Mouse (Mus musculus) small intestine, adult 2 months (tissue): Measurements from ENCODE around the gene Zap70. TPM values are rescaled to one million over a fixed set of nuclear protein-coding genes. Genes with fewer than 3 reads are reported as not detected.

Experiments
- H3K27ac ChIP-seq: fragments of 200-500 bp; 2 replicates; pipeline ENCODE4 v1.5.1; 2012; ENCODE audit warnings: low read depth, low read length, control low read depth, inconsistent platforms; ENCODE audit not compliant: insufficient read depth
- H3K27me3 ChIP-seq: fragments of 200-500 bp; 2 replicates; pipeline ENCODE4 v1.6.1; 2012; ENCODE audit warnings: mild to moderate bottlenecking, moderate library complexity, low read length, inconsistent platforms; ENCODE audit not compliant: control insufficient read depth, insufficient read depth
- H3K36me3 ChIP-seq: fragments of 200-500 bp; 2 replicates; pipeline ENCODE4 v1.6.1; 2012; ENCODE audit warnings: mild to moderate bottlenecking, low read length, control low read depth, inconsistent platforms; ENCODE audit not compliant: control insufficient read depth, insufficient read depth
- H3K4me1 ChIP-seq: fragments of 200-500 bp; 2 replicates; pipeline ENCODE4 v1.6.1; 2012; ENCODE audit warnings: low read length, inconsistent platforms, mixed read lengths; ENCODE audit not compliant: control insufficient read depth, insufficient read depth, insufficient read length
- H3K4me3 ChIP-seq: fragments of 200-500 bp; 2 replicates; pipeline ENCODE4 v1.5.1; 2012; ENCODE audit warnings: low read depth, mild to moderate bottlenecking, control low read depth, inconsistent platforms, low read length, moderate library complexity
- CTCF ChIP-seq: fragments of 200-500 bp; IDR thresholded peaks from 2 replicates; pipeline ENCODE4 v1.5.1; 2012; ENCODE audit warnings: low read depth, mild to moderate bottlenecking, control low read depth, inconsistent platforms, low read length, moderate library complexity, mixed read lengths; ENCODE audit not compliant: insufficient replicate concordance, insufficient read length; ENCODE audit errors: extremely low read depth
- POLR2A ChIP-seq: fragments of 200-500 bp; IDR thresholded peaks from 2 replicates; pipeline ENCODE4 v1.6.1; 2012; ENCODE audit warnings: low read depth, mild to moderate bottlenecking, control low read depth, inconsistent platforms, low read length, moderate library complexity
- WGBS: fragments of 180-500 bp; shearing (Covaris S2); methylation state at CpG from one replicate; pipeline ENCODE4 v1.1.7; 2018; 5-methylcytosine and 5-hydroxymethylcytosine counted together
- polyA plus RNA-seq: library from polyadenylated mRNA; depleted of rRNA; stranded (reverse); fragments of >200 nt; gene quantifications from 2 replicates; pipeline ENCODE4 v1.2.3, GENCODE M21; 2012; rRNA removed

The Zap70 gene
- 7.1 and 13.1 TPM in 2 replicates for polyA plus RNA-seq

DNA sequence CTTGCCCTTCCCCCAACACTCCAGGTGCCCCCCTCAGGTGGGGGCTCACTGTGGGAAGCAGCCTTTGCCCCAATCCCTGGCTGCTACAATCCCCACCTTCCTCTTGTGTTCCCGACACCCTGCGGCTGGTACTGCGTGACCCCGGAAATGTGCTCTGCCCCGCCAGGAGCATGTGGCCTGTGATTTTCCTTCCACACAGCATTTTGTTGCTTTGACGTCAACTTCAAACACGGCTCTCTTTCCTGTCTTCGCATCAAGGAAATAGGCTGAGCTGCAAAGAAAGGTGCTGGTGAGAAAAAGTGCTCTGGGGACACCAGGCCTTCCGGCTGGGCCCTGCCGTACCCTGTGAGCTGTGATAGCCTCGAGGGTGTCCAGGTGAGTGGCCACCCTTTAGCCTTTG is at the start of gene Zap70:
TSS of gene Zap70 (plus strand) at position 231 of the 400 bp plus-strand sequence.
- no peaks in the 10 kb centered on the region; the same call in 1 of the 2 replicates for H3K4me1 ChIP-seq
- peak within 1 kb of the TSS; percentile 49 for H3K4me3 ChIP-seq
- WGBS, result 82% methylated on average over 11 of the region's 11 CpGs
- H3K27me3 ChIP-seq, result no peaks in the 10 kb centered on the region
- no peaks in the 10 kb centered on the region for H3K36me3 ChIP-seq
- no peak for TF ChIP-seq CTCF
- TF ChIP-seq POLR2A, result no peak
- H3K27ac ChIP-seq, result peak within 1 kb of the TSS; percentile 54

DNA sequence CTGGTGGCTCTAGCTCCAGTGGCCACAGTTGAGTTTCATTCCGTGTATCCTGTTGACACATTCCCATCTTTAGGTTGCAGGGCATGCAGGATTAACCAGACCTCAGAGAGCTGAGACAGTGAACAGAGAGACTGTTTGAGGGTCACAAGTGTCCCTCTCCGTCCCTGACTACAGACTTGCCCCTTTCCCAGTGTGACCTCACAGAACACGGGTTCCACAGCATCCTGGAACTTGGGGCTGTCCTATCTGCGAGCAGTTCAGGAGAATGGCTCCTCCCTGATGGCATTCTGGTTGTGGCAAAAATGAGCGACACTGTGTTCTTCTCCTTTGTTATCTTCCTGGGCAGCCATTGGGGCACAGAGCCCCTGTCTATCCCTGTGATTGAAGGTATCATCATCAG is 47.3 kb upstream of the Zap70 start, which contains the start of gene Actr1b:
TSS of gene Actr1b (minus strand) at position 112 of the 400 bp plus-strand sequence.
- whole genome bisulfite sequencing, result 79% methylated on average over 5 of the region's 5 CpGs
- no peak for TF ChIP-seq CTCF
- no peaks in the 10 kb centered on the region for H3K27me3 ChIP-seq

DNA sequence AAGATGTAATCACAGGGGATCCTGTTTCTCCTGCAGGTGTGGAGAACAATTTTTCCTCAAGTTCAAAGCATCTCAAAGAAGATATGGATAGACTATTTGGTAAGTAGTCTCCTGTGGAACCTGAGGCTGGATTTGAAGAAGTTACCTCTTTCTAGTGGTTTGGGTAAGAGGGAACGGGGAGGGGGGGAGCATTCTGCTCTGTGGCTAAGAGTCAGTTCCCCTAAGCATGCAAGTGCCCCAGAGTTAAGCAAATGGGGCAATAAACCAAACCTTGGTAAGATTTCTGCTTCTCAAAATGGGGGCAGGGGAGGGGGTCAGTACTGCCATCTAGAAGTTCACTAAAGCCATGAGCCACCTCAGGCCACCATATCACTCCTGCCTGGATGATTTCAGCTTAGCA is 42.8 kb upstream of the Zap70 start:
- Histone ChIP-seq H3K4me1 (no peaks in the 10 kb centered on the region), H3K4me3 (no peak overlapping the region), H3K27me3 (no peaks in the 10 kb centered on the region), H3K36me3 (no peaks in the 10 kb centered on the region), H3K27ac (no peak overlapping the region)
- TF ChIP-seq POLR2A (no peak), CTCF (no peak)
- 76% methylated on average over 1 of the region's 1 CpGs for WGBS

More for the DNA sequence above, 47.3 kb upstream of the Zap70 start, which contains the start of gene Actr1b:
- Histone ChIP-seq H3K4me3 (no peak within 1 kb of the TSS), H3K36me3 (no peaks in the 10 kb centered on the region), H3K4me1 (no peaks in the 10 kb centered on the region), H3K27ac (no peak within 1 kb of the TSS)

DNA sequence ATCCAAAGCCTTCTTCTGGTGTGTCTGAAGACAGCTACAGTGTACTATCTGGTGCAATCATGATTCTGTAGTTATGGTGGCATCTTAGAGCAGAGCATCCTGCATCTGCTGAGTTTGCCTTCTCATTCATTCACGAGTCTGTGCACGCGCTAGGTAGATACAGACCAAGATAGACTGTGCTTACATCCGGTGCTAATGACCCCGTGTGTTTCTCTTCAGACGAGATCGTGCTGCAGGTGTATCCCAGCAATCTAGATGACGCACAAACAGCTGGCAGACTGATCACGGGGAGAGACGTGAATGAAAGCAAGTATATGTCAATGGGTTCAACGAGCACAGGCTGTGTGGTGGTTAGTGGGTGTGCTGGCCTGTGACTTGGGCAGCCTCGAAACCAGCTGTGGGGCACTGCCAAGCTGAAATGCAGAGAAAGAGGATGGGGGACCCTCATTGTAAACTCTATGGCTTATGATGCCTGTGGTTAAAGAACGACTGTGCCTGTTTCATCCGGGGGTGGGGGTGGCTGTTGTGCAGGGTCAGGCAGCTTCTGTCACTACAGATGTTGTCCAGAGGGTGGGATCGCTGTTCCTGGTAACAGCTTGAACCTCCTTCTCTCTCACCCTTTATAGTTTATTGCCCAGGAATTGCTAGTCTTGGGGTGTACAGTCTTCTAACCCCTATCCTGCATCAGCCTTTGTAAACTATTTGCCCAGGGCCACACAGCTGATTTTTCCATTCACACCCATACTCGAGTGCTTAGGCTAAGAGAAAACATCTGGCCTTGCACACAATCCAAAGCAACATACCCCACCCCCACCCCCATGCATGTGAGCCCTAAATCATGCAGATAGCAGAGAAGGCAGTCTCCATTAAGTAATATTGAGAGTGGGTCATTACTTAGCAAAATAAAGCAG is 38.2 kb upstream of the Zap70 start:
- TF ChIP-seq CTCF, result no peak
- no peak for TF ChIP-seq POLR2A
- Histone ChIP-seq H3K4me3 (no peak overlapping the region), H3K27ac (no peak overlapping the region), H3K27me3 (no peaks in the 10 kb centered on the region), H3K36me3 (no peaks in the 10 kb centered on the region), H3K4me1 (no peaks in the 10 kb centered on the region)
- 46% methylated on average over 16 of the region's 16 CpGs for WGBS

DNA sequence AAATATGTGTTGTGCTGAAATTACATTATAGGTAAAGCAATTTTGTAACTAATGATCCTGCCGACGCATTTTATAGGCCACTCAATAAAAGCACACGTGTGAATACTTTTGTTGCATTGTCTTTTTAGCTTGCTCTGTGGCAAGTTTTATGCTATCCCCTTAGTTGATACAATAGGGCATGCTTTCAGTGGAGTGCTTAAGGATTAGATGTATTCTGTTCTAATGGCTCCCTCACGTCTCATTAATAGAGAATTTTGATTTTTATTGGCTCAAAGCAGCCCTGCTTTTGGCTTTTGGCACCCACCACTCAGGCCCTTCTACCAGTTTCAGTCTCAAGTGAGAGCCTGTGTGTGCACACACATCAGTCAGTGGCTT is 37.6 kb upstream of the Zap70 start:
- Histone ChIP-seq H3K27me3 (no peaks in the 10 kb centered on the region), H3K27ac (no peak overlapping the region), H3K36me3 (no peaks in the 10 kb centered on the region), H3K4me1 (no peaks in the 10 kb centered on the region), H3K4me3 (no peak overlapping the region)
- TF ChIP-seq CTCF (no peak), POLR2A (no peak)
- 83% methylated on average over 4 of the region's 4 CpGs for WGBS

DNA sequence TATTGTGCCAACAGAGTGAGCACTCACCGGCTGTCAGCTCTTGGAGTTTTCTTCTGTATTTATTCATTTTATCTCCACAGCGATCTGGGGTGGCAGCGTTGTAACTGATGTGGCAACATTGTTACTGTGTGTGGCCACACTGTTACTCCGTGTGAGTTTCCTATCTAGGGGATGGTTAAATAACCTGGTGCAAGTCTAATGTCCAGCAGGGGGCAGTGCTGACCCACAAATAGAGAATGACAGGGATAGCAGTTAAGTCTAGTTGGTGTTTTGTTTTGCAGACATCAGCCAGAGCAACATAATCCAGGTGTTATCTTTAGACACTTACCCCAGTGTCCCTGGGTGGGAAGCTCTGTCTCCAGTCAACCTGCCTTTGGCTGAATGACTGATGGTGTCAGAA is 24.3 kb upstream of the Zap70 start:
- H3K4me3 ChIP-seq, result no peak overlapping the region
- 11% methylated on average over 4 of the region's 4 CpGs for WGBS
- H3K4me1 ChIP-seq, result no peaks in the 10 kb centered on the region
- no peaks in the 10 kb centered on the region for H3K27me3 ChIP-seq
- H3K27ac ChIP-seq, result no peak overlapping the region
- TF ChIP-seq CTCF (peak; percentile 45; the same call in 1 of the 2 replicates), POLR2A (no peak)
- no peaks in the 10 kb centered on the region for H3K36me3 ChIP-seq

DNA sequence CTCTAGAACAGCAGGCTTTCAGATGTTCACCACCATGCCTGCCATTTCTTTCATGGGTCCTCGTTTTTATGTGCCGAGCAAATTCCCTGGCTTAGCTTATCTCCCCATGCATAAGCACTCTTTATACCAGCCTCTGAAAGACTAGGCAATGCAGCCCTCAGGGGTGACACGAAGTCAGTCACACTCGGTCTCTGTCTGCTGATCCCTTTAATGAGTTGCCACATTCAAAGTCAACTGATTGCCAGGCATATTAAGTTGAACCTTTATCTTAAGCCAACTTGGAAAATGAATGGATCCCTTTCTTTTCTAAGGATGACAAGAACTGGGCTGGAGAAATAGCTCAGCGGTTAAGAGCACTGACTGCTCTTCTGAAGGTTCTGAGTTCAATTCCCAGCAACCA is 22.4 kb upstream of the Zap70 start:
- H3K27me3 ChIP-seq, result peaks cover 6% of the 10 kb centered on the region; the same call in 1 of the 2 replicates
- H3K27ac ChIP-seq, result no peak overlapping the region
- no peaks in the 10 kb centered on the region for H3K36me3 ChIP-seq
- TF ChIP-seq POLR2A, result no peak
- TF ChIP-seq CTCF, result no peak
- H3K4me3 ChIP-seq, result no peak overlapping the region
- WGBS, result 62% methylated on average over 5 of the region's 5 CpGs
- no peaks in the 10 kb centered on the region for H3K4me1 ChIP-seq

DNA sequence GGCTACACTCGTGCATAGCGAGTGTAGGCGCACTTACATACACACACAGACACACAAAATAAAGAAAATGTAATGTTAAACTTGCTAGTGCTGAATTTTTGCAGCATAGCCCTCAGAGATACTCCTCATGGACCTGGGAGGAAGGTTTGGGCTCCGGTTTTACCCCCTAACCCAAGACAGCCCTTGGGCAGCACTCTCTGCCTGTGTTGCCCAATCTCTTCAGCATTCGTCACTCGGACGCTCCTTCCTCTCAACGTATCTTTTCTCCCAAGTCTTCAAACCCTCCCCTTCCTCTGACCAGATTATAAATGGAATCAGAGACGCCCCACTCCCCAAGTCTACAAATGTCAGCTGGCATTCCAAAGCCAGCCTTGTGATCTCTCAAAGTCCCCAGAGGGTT is 18.6 kb upstream of the Zap70 start:
- TF ChIP-seq CTCF, result no peak
- 73% methylated on average over 9 of the region's 9 CpGs for WGBS
- no peaks in the 10 kb centered on the region for H3K36me3 ChIP-seq
- peaks cover 8% of the 10 kb centered on the region; the same call in 1 of the 2 replicates for H3K27me3 ChIP-seq
- no peak overlapping the region for H3K4me3 ChIP-seq
- no peaks in the 10 kb centered on the region for H3K4me1 ChIP-seq
- no peak overlapping the region for H3K27ac ChIP-seq
